Comparison of ENCODE assay signal across 11 mouse cellular contexts in the genomic region with DNA sequence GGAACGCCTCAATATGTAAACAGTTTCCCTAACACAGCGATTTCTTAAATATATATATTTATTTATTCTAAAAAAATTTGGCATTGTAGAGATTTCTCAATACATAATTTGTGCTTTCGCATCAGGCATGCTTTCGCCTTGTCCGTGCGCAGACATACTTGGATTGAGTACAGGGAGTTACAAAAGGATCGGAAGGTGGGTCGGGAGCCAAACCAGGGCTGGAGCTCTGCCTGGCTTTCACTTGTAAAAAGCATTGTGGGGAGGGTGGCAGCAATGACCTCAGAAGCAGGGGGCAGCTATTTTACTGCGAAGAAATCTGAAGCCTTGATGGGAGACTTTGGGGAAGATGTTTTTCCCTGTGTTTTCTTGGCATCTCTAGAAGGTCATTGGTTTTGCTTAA.
DNase-seq lines count a peak whose midpoint lies in the region; ATAC-seq and TF ChIP-seq lines count a peak whose summit lies in the region.
"Had no signal": no experiment of that assay in that cellular context is flagged by ENCODE, and none has a peak within 500 bp of the region (broad histone marks: within the 10 kb centered on the region; RNA-seq: fewer than 3 reads in every experiment).

No protein-coding gene starts in this region.

- ATAC-seq in heart, embryonic 12.5 days (ENCODE audit: insufficient number of reproducible peaks, low FRiP score): no peak
- no peak for ATAC-seq in intestine, postnatal 0 days
- ATAC-seq: hindbrain, embryonic 16.5 days had no signal

- no peaks in the 10 kb centered on the region; the same call in 1 of the 2 replicates for H3K36me3 ChIP-seq in heart, embryonic 12.5 days
- H3K36me3 ChIP-seq in intestine, postnatal 0 days (ENCODE audit: control insufficient read depth, insufficient read depth): no peaks in the 10 kb centered on the region
- H3K36me3 ChIP-seq: neural tube, embryonic 13.5 days had no signal

- DNase-seq in heart, adult 8-10 months (ENCODE audit: low spot score): peak; percentile 41
- peak; percentile 50 to 54 for DNase-seq in adrenal gland, postnatal 36 days
- peak; percentile 72 to 84 for DNase-seq in cerebellum, postnatal 25 days
- peak; percentile 58 for DNase-seq in lung, postnatal 10 days
- DNase-seq in left cerebral cortex, postnatal 25 days (ENCODE audit: low spot score in 2 of 2): no peak
- DNase-seq in kidney, postnatal 10 days: no peak
- DNase-seq: thymus, adult 2 months had no signal

- WGBS in heart, embryonic 12.5 days: 81% methylated on average over 9 of the region's 9 CpGs
- WGBS in intestine, postnatal 0 days: 73% methylated on average over 9 of the region's 9 CpGs

- H3K9ac ChIP-seq in heart, embryonic 12.5 days: no peak overlapping the region
- no peak overlapping the region for H3K9ac ChIP-seq in intestine, postnatal 0 days (ENCODE audit: low read depth, low read length)
- H3K9ac ChIP-seq: neural tube, embryonic 13.5 days had no signal

- no peak overlapping the region for H3K4me3 ChIP-seq in heart, embryonic 12.5 days
- H3K4me3 ChIP-seq in intestine, postnatal 0 days (ENCODE audit: low read depth, low read length): no peak overlapping the region
- H3K4me3 ChIP-seq: neural tube, embryonic 13.5 days had no signal

- H3K9me3 ChIP-seq in heart, embryonic 12.5 days (replicated peaks): no peaks in the 10 kb centered on the region
- no peaks in the 10 kb centered on the region for H3K9me3 ChIP-seq in intestine, postnatal 0 days (ENCODE audit: control insufficient read depth)
- H3K9me3 ChIP-seq: neural tube, embryonic 13.5 days had no signal

- no peaks in the 10 kb centered on the region for H3K27me3 ChIP-seq in heart, embryonic 12.5 days (replicated peaks)
- no peaks in the 10 kb centered on the region for H3K27me3 ChIP-seq in intestine, postnatal 0 days (replicated peaks; ENCODE audit: control insufficient read depth, insufficient read depth, low read length)
- H3K27me3 ChIP-seq: neural tube, embryonic 13.5 days had no signal

- TF ChIP-seq CTCF in intestine, postnatal 0 days (IDR thresholded peaks at IDR 0.05; ENCODE audit: low read depth): no peak

- intact Hi-C loops in left cerebral cortex, postnatal 25 days (cut with DNase I): no loop called here

- H3K27ac ChIP-seq in heart, embryonic 12.5 days (ENCODE audit: poor library complexity, severe bottlenecking): no peak overlapping the region
- no peak overlapping the region for H3K27ac ChIP-seq in intestine, postnatal 0 days (ENCODE audit: low read depth, low read length)
- H3K27ac ChIP-seq: neural tube, embryonic 13.5 days had no signal

- H3K4me1 ChIP-seq in heart, embryonic 12.5 days (replicated peaks): peaks cover 18% of the 10 kb centered on the region
- H3K4me1 ChIP-seq in intestine, postnatal 0 days (replicated peaks; ENCODE audit: control insufficient read depth, insufficient read depth, low read length): no peaks in the 10 kb centered on the region

- H3K4me2 ChIP-seq in heart, embryonic 12.5 days: no peak overlapping the region
- no peak overlapping the region for H3K4me2 ChIP-seq in intestine, postnatal 0 days (replicated peaks; ENCODE audit: low read depth)
- H3K4me2 ChIP-seq: neural tube, embryonic 13.5 days had no signal

Comparison
In these comparisons a context has a peak if more than half of its experiments do, and no peak if none do; other contexts are left out.
1. DNase-seq: peak in heart, adult 8-10 months (single experiment), adrenal gland, postnatal 36 days (2 of 2), cerebellum, postnatal 25 days (2 of 2) and lung, postnatal 10 days (single experiment); none in left cerebral cortex, postnatal 25 days (0 of 2) and kidney, postnatal 10 days (single experiment).